Mouse (Mus musculus) common myeloid progenitor, adult 5-6 weeks (primary cell): ENCODE measurements around the gene 5730409E04Rik. TPM values are rescaled to one million over a fixed set of nuclear protein-coding genes. Genes with fewer than 3 reads are reported as not detected.

Source experiments
- ATAC-seq: replicated peaks from 2 replicates; pipeline ENCODE4 v1.8.0; 2016; ENCODE audit warnings: low read depth, mild to moderate bottlenecking, moderate TSS enrichment, inconsistent platforms; ENCODE audit not compliant: poor library complexity, severe bottlenecking
- total RNA-seq: library from RNA; stranded (forward); fragments of 200-1000, 187-1606 nt; gene quantifications from 2 replicates; pipeline ENCODE4 v1.2.3, GENCODE M21; 2017

Gene 5730409E04Rik
- total RNA-seq, 1 experiment from 2014 or later, result 2.8 TPM

- ATAC-seq, result no peak
Observed at GRCm38 (mm10) chr4:126632668-126633067, 23.1 kb downstream of the 5730409E04Rik start.

GRCm38 (mm10) chr4:126636330-126636729 is 26.7 kb downstream of the 5730409E04Rik start:
- ATAC-seq, result no peak

- ATAC-seq, result no peak
Observed at GRCm38 (mm10) chr4:126637446-126637845, 27.8 kb downstream of the 5730409E04Rik start.

- ATAC-seq, result no peak
Observed at GRCm38 (mm10) chr4:126639339-126639738, 29.7 kb downstream of the 5730409E04Rik start.

GRCm38 (mm10) chr4:126641901-126642300 is 32.3 kb downstream of the 5730409E04Rik start:
- ATAC-seq, result no peak

- ATAC-seq, result no peak
Observed at GRCm38 (mm10) chr4:126643815-126644214, 34.2 kb downstream of the 5730409E04Rik start.

GRCm38 (mm10) chr4:126644333-126644963 is 34.8 kb downstream of the 5730409E04Rik start:
- no peak for ATAC-seq

GRCm38 (mm10) chr4:126647996-126648910 is 38.6 kb downstream of the 5730409E04Rik start:
- ATAC-seq, result no peak

GRCm38 (mm10) chr4:126653148-126653547 is 43.5 kb downstream of the 5730409E04Rik start:
- ATAC-seq, result no peak

GRCm38 (mm10) chr4:126655356-126655755 is 45.7 kb downstream of the 5730409E04Rik start:
- peak; percentile 77 for ATAC-seq

GRCm38 (mm10) chr4:126661249-126661648 is 51.6 kb downstream of the 5730409E04Rik start:
- no peak for ATAC-seq

Other genes starting within 250 kb of the 5730409E04Rik start
- gene Ago3, start 180.3 kb upstream of the 5730409E04Rik start, total RNA-seq, result 8.7 and 12.8 TPM in 2 replicates
- gene Ago1, start 141.2 kb upstream of the 5730409E04Rik start, total RNA-seq, result 30.8 and 37.4 TPM in 2 replicates
- gene Ago4, start 76.3 kb upstream of the 5730409E04Rik start, total RNA-seq, result 3.4 and 4.7 TPM in 2 replicates
- gene Clspn, start 52.9 kb upstream of the 5730409E04Rik start, total RNA-seq, result 85.0 and 136 TPM in 2 replicates
- gene Psmb2, start 67.8 kb downstream of the 5730409E04Rik start, total RNA-seq, result 123 and 134 TPM in 2 replicates
- gene Tfap2e, start 126.4 kb downstream of the 5730409E04Rik start, total RNA-seq, result not detected in 2 replicates
- 6.5 and 10.0 TPM in 2 replicates for gene Ncdn, start 143.6 kb downstream of the 5730409E04Rik start, total RNA-seq
- gene AU040320, start 143.7 kb downstream of the 5730409E04Rik start, total RNA-seq, result 13.3 and 28.6 TPM in 2 replicates